Mouse (Mus musculus) gastrocnemius, adult 8-10 months (tissue): Measurements from ENCODE around the gene Krtap1-4. TPM values are rescaled to one million over a fixed set of nuclear protein-coding genes. Genes with fewer than 3 reads are reported as not detected.

ENCODE experiments used
- DNase-seq, 2 experiments: peaks; one replicate each; pipeline ENCODE4 v3.0.0; 2022; ENCODE audit warnings: low spot score in 2 of 2
- total RNA-seq, 4 experiments: library from RNA; stranded (reverse); gene quantifications; 2 replicates each; pipeline ENCODE4 v1.2.4; 2022

Gene Krtap1-4
- total RNA-seq, 4 experiments from 2014 or later: not detected

GRCm38 (mm10) chr11:99550765-99551164 is 32.7 kb downstream of the Krtap1-4 start, which contains the start of gene Krtap3-3:
Gene Krtap3-3 (minus strand): TSS chr11:99550865.
- no peak for DNase-seq

GRCm38 (mm10) chr11:99547892-99548291 is 35.6 kb downstream of the Krtap1-4 start:
- no peak for DNase-seq

DNA sequence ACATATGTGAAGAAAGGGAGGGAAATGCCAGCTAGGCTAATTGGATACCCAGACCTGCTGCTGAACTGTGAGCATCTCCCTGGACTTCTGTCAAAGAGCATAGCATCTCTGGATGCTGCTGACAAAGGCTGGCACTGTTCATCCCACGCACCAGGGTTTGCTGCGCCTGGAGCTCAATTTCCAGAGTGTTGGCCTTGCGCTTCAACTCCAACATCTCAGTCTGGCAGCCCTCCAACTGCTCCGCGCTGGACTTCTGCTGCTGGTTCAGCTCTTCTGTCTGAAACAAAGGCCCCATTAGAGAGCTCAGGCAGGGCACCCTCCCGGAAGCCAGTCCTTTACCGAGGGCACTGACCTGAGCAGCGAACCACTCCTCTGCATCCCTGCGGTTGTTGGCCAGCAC is 43.7 kb downstream of the Krtap1-4 start:
- no peak for DNase-seq

Other genes with a start within 250 kb of the Krtap1-4 start
- gene Krt26, start 245.7 kb downstream of the Krtap1-4 start, total RNA-seq: not detected
- not detected for gene Krt27, start 232.6 kb downstream of the Krtap1-4 start, total RNA-seq
- gene Krt28, start 208.8 kb downstream of the Krtap1-4 start, total RNA-seq: not detected
- gene Krt10, start 194.3 kb downstream of the Krtap1-4 start, total RNA-seq: 1 to 10 TPM; 3.5 to 4.4 (median 3.8) TPM
- under 1 TPM in 1 of 4 experiments, not detected in 3; 0.17 TPM for gene Krt12, start 161.4 kb downstream of the Krtap1-4 start, total RNA-seq
- gene Krt20, start 145.5 kb downstream of the Krtap1-4 start, total RNA-seq: under 1 TPM in 1 of 4 experiments, not detected in 3; 0.13 TPM
- gene Krt23, start 90.5 kb downstream of the Krtap1-4 start, total RNA-seq: not detected
- not detected for gene Krt39, start 62.3 kb downstream of the Krtap1-4 start, total RNA-seq
- not detected for gene Krt40, start 40.5 kb downstream of the Krtap1-4 start, total RNA-seq
- gene Krtap3-3, start 32.8 kb downstream of the Krtap1-4 start, total RNA-seq: not detected
- gene Krtap3-2, start 26.8 kb downstream of the Krtap1-4 start, total RNA-seq: not detected
- gene Gm11939, start 24.2 kb downstream of the Krtap1-4 start, total RNA-seq: not detected
- gene Krtap3-1, start 17.0 kb downstream of the Krtap1-4 start, total RNA-seq: not detected
- not detected for gene Krtap1-5, start 2.6 kb downstream of the Krtap1-4 start, total RNA-seq
- not detected for gene Krtap1-3, start 7.7 kb upstream of the Krtap1-4 start, total RNA-seq
- gene Krtap9-3, start 14.5 kb upstream of the Krtap1-4 start, total RNA-seq: not detected
- gene Gm11938, start 19.7 kb upstream of the Krtap1-4 start, total RNA-seq: not detected
- not detected for gene Gm11937, start 26.5 kb upstream of the Krtap1-4 start, total RNA-seq
- not detected for gene Krtap2-4, start 31.2 kb upstream of the Krtap1-4 start, total RNA-seq
- not detected for gene Gm11562, start 36.8 kb upstream of the Krtap1-4 start, total RNA-seq
- not detected for gene Krtap4-1, start 44.6 kb upstream of the Krtap1-4 start, total RNA-seq
- not detected for gene Krtap4-2, start 51.4 kb upstream of the Krtap1-4 start, total RNA-seq
- gene Krtap4-7, start 60.4 kb upstream of the Krtap1-4 start, total RNA-seq: not detected
- not detected for gene Gm11555, start 66.6 kb upstream of the Krtap1-4 start, total RNA-seq
- not detected for gene Gm11563, start 75.3 kb upstream of the Krtap1-4 start, total RNA-seq
- gene Krtap4-6, start 82.3 kb upstream of the Krtap1-4 start, total RNA-seq: not detected
- gene Gm14190, start 107.1 kb upstream of the Krtap1-4 start, total RNA-seq: not detected
- not detected for gene Gm14180, start 150.6 kb upstream of the Krtap1-4 start, total RNA-seq
- gene Gm11595, start 189.3 kb upstream of the Krtap1-4 start, total RNA-seq: not detected
- not detected for gene Krtap4-8, start 197.1 kb upstream of the Krtap1-4 start, total RNA-seq
- gene Krtap4-9, start 201.5 kb upstream of the Krtap1-4 start, total RNA-seq: not detected
- gene Gm11596, start 209.8 kb upstream of the Krtap1-4 start, total RNA-seq: not detected
- not detected for gene Gm11569, start 215.3 kb upstream of the Krtap1-4 start, total RNA-seq
- not detected for gene Gm11554, start 220.8 kb upstream of the Krtap1-4 start, total RNA-seq
- not detected for gene Krtap4-13, start 226.2 kb upstream of the Krtap1-4 start, total RNA-seq
- not detected for gene Gm11564, start 232.0 kb upstream of the Krtap1-4 start, total RNA-seq